Mouse (Mus musculus) CH12.LX (cell line): ENCODE results near the gene Sh3glb2. TPM values are rescaled to one million over a fixed set of nuclear protein-coding genes. Genes with fewer than 3 reads are reported as not detected.

Experiments
- DNase-seq: peaks from one replicate; pipeline ENCODE4 v3.0.0-alpha.2; 2013; ENCODE audit errors: extremely low read depth
- H3K27ac ChIP-seq: 2 replicates; pipeline ENCODE4 v1.5.1; 2012; ENCODE audit warnings: low read depth, mild to moderate bottlenecking, control low read depth, moderate library complexity; ENCODE audit not compliant: insufficient read depth
- H3K27me3 ChIP-seq: replicated peaks from 2 replicates; pipeline ENCODE3; 2012; ENCODE audit warnings: inconsistent platforms
- H3K36me3 ChIP-seq, 2 experiments: replicated peaks in 1 of 2; 2 replicates each; pipeline versions ENCODE3 to v1.6.1; 2012; ENCODE audit warnings: inconsistent platforms in 1 of 2, low read length in 1 of 2, mild to moderate bottlenecking in 1 of 2, mixed read lengths in 1 of 2, moderate library complexity in 1 of 2; ENCODE audit not compliant: control insufficient read depth in 1 of 2, insufficient read depth in 1 of 2
- H3K4me1 ChIP-seq, 2 experiments: 2 replicates each; pipeline ENCODE4 v1.6.1; 2012; ENCODE audit warnings: inconsistent platforms in 1 of 2, moderate library complexity in 1 of 2; ENCODE audit not compliant: insufficient read depth in 2 of 2, control insufficient read depth in 1 of 2
- H3K4me2 ChIP-seq: 2 replicates; pipeline ENCODE4 v1.6.1; 2012; ENCODE audit warnings: low read depth, mild to moderate bottlenecking, control low read depth; ENCODE audit not compliant: poor library complexity, insufficient read depth, severe bottlenecking
- H3K4me3 ChIP-seq, 3 experiments: fragments of 150-350 bp in 1 of 3; sonication (generic) in 1 of 3; replicated peaks in 1 of 3; 2 replicates each; pipeline versions ENCODE3 to v1.5.1; 2011 to 2012; ENCODE audit warnings: low read depth in 2 of 3, low read length in 2 of 3, mild to moderate bottlenecking in 2 of 3, moderate library complexity in 2 of 3, control low read depth in 1 of 3, improper control_type of control experiment in 1 of 3, inconsistent platforms in 1 of 3, mixed read lengths in 1 of 3; ENCODE audit not compliant: poor library complexity in 1 of 3
- H3K79me2 ChIP-seq: replicated peaks from 2 replicates; pipeline ENCODE4 v1.6.1; 2012; ENCODE audit warnings: mild to moderate bottlenecking, moderate library complexity; ENCODE audit not compliant: control insufficient read depth, poor library complexity, insufficient read depth, severe bottlenecking; ENCODE audit errors: extremely low read depth
- H3K9ac ChIP-seq: 2 replicates; pipeline ENCODE4 v1.6.1; 2012; ENCODE audit warnings: low read depth, mild to moderate bottlenecking, control low read depth, moderate library complexity; ENCODE audit not compliant: insufficient read depth
- H3K9me3 ChIP-seq: replicated peaks from 2 replicates; pipeline ENCODE3; 2012; ENCODE audit warnings: low read length, inconsistent platforms, mixed read lengths
- CTCF ChIP-seq, 2 experiments: IDR thresholded peaks in 1 of 2; conservative IDR thresholded peaks in 1 of 2; 2 replicates each; pipeline ENCODE4 v1.5.1; 2011 to 2012; ENCODE audit warnings: low read depth in 2 of 2, low read length in 2 of 2, improper control_type of control experiment in 1 of 2, inconsistent platforms in 1 of 2, mild to moderate bottlenecking in 1 of 2, moderate library complexity in 1 of 2
- E2F4 ChIP-seq: IDR thresholded peaks from 2 replicates; pipeline ENCODE4 v1.6.1; 2011; ENCODE audit warnings: low read depth, low read length, improper control_type of control experiment; ENCODE audit not compliant: insufficient replicate concordance
- ELF1 ChIP-seq: IDR thresholded peaks from 2 replicates; pipeline ENCODE4 v1.6.1; 2014; ENCODE audit warnings: low read depth, mild to moderate bottlenecking, inconsistent platforms, low read length, improper control_type of control experiment
- EP300 ChIP-seq: IDR thresholded peaks from 2 replicates; pipeline ENCODE4 v1.6.1; 2011; ENCODE audit warnings: low read length, improper control_type of control experiment
- ETS1 ChIP-seq: conservative IDR thresholded peaks from 2 replicates; pipeline ENCODE4 v1.6.1; 2012; ENCODE audit warnings: low read depth, mild to moderate bottlenecking, inconsistent platforms, low read length, improper control_type of control experiment, moderate library complexity
- GABPA ChIP-seq: IDR thresholded peaks from 2 replicates; pipeline ENCODE4 v1.6.1; 2012; ENCODE audit warnings: low read depth, low read length, improper control_type of control experiment, inconsistent platforms; ENCODE audit not compliant: insufficient replicate concordance
- HCFC1 ChIP-seq: IDR thresholded peaks from 2 replicates; pipeline ENCODE4 v1.6.1; 2012; ENCODE audit warnings: low read depth, mild to moderate bottlenecking, inconsistent platforms, low read length, improper control_type of control experiment
- IRF4 ChIP-seq: IDR thresholded peaks from 2 replicates; pipeline ENCODE4 v1.6.1; 2014; ENCODE audit warnings: low read depth, mild to moderate bottlenecking, inconsistent platforms, low read length, improper control_type of control experiment
- JUND ChIP-seq: conservative IDR thresholded peaks from 2 replicates; pipeline ENCODE4 v1.6.1; 2011; ENCODE audit warnings: low read depth, low read length, improper control_type of control experiment
- MAFK ChIP-seq: IDR thresholded peaks from 2 replicates; pipeline ENCODE4 v1.6.1; 2011; ENCODE audit warnings: low read length, improper control_type of control experiment; ENCODE audit not compliant: insufficient replicate concordance
- MAX ChIP-seq: IDR thresholded peaks from 2 replicates; pipeline ENCODE4 v1.6.1; 2011; ENCODE audit warnings: low read length, improper control_type of control experiment
- MEF2A ChIP-seq: IDR thresholded peaks from 2 replicates; pipeline ENCODE4 v1.6.1; 2014; ENCODE audit warnings: low read depth, mild to moderate bottlenecking, inconsistent platforms, low read length, improper control_type of control experiment, borderline replicate concordance
- MXI1 ChIP-seq: IDR thresholded peaks from 2 replicates; pipeline ENCODE4 v1.6.1; 2011; ENCODE audit warnings: mild to moderate bottlenecking, low read depth, low read length, improper control_type of control experiment
- NELFE ChIP-seq: IDR thresholded peaks from 2 replicates; pipeline ENCODE4 v1.6.1; 2011; ENCODE audit warnings: low read depth, low read length, improper control_type of control experiment
- POLR2AphosphoS2 ChIP-seq: IDR thresholded peaks from 2 replicates; pipeline ENCODE4 v1.6.1; 2011; ENCODE audit warnings: low read depth, low read length, improper control_type of control experiment
- SIN3A ChIP-seq: IDR thresholded peaks from 2 replicates; pipeline ENCODE4 v1.6.1; 2012; ENCODE audit warnings: low read length, improper control_type of control experiment, inconsistent platforms
- SMC3 ChIP-seq: IDR thresholded peaks from 2 replicates; pipeline ENCODE4 v1.6.1; 2011; ENCODE audit warnings: low read depth, low read length, improper control_type of control experiment
- TCF12 ChIP-seq: IDR thresholded peaks from 2 replicates; pipeline ENCODE4 v1.6.1; 2014; ENCODE audit warnings: low read depth, mild to moderate bottlenecking, inconsistent platforms, low read length, improper control_type of control experiment
- USF1 ChIP-seq: IDR thresholded peaks from 2 replicates; pipeline ENCODE4 v1.6.1; 2014; ENCODE audit warnings: low read depth, mild to moderate bottlenecking, inconsistent platforms, low read length, improper control_type of control experiment
- ZMIZ1 ChIP-seq: IDR thresholded peaks from 2 replicates; pipeline ENCODE4 v1.6.1; 2012; ENCODE audit warnings: low read depth, mild to moderate bottlenecking, inconsistent platforms, low read length, improper control_type of control experiment
- dilution Hi-C: fragments of 300-500 bp; cut with MboI; formaldehyde crosslinking; loops from 2 replicates; pipeline ENCODE4 v1.14.3; 2020; ENCODE audit warnings: low sequenced_read_pairs; ENCODE audit not compliant: extremely low pct_unique_long_range_greater_than_20kb, extremely low pct_ligation_motif_present
- in situ Hi-C: fragments of 300-500 bp; cut with MboI; formaldehyde crosslinking; loops from 3 replicates; pipeline ENCODE4 v1.14.3; 2019; ENCODE audit warnings: low sequenced_read_pairs, low pct_ligation_motif_present, low pct_unique_long_range_greater_than_20kb, mixed read lengths
- polyA plus RNA-seq: library from polyadenylated mRNA; unstranded; fragments of >175 nt; gene quantifications from 2 replicates; pipeline ENCODE4 v1.2.1, GENCODE M21; 2012; ENCODE audit warnings: low read depth; ENCODE audit not compliant: insufficient read length
- total RNA-seq, 2 experiments: library from RNA; depleted of rRNA; stranded (reverse); fragments of 300-350 nt in 1 of 2; fragments of >200 nt in 1 of 2; gene quantifications; 2 replicates each; pipeline ENCODE4 v1.2.3; 2012 to 2014

Gene Sh3glb2
- total and polyA plus RNA-seq, 3 experiments, result 27.2 to 47.8 (median 38.9) TPM

DNA sequence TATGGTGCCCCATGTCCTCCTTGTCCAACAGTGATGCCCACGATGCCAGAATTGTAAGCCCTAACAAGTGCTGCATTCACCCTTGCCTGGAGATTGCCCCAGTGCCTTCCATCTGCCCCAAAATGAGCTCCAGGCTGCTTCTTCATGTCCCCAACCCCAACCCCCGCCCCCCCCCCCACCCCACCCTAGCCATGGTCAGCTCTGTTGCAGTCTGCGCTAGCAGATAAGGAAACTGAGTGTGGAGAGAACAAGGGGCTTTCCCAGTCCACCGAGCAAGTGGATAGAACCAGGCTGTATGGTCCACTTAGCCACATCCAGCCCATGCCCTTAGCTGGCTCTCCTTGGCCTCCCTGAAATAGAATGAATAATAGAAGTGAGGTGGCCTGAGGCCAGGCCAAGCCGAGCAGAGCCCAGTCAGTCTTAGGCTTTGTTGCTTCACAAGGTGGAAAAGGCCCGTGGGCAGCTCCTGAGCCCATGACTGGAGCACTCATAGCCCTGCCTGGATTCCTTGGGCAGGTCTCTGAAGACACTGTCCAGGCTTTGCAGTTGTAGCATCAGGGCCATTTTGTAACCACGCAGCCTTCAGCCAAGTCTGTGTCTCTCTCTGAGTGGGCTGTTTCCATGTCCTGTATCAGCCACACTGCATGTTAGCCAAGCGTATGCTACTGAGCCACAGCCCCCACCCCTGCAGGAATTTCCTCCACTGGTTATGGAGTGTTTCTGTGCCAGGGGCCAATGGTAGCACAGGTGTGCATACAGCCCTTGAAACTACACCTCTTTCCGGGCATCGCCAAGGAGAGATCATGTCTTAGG, 21.6 kb upstream of the Sh3glb2 start:
- no peak overlapping the region for H3K27ac ChIP-seq

DNA sequence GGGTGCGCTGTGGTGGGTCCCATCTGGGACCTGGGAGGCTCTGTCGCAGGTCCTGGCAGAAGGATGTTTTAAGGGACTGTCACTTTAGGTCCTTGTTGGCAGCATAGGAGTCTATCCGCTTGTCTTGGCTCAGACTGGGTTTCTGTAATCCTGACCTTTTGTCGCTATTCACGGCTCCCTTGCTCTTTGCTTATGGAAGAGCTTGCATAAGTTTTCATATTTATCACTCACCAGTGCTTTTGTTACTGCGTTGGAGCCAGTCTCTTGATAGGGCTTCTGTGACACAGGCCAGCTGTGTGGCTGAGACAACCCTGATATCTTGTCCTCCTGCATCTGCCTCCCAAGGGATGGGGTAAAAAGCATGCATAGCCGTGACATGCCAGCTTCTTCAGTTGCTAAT, 20.2 kb upstream of the Sh3glb2 start:
- Histone ChIP-seq H3K9ac (no peak overlapping the region), H3K4me3 (no peak overlapping the region), H3K36me3 (peaks cover 55 to 92% of the 10 kb centered on the region in 2 experiments), H3K4me2 (no peak overlapping the region), H3K4me1 (no peaks in the 10 kb centered on the region), H3K27me3 (no peaks in the 10 kb centered on the region), H3K79me2 (no peaks in the 10 kb centered on the region), H3K27ac (no peak overlapping the region), H3K9me3 (no peaks in the 10 kb centered on the region)
- dilution Hi-C loops, result no loop called here
- in situ Hi-C loops, result no loop called here
- no peak for DNase-seq
- TF ChIP-seq ELF1 (no peak), IRF4 (no peak), ETS1 (no peak), JUND (no peak), TCF12 (no peak), MEF2A (no peak), POLR2AphosphoS2 (no peak)

More for the DNA sequence above, 21.6 kb upstream of the Sh3glb2 start:
- no peak for TF ChIP-seq MXI1
- dilution Hi-C loops, result no loop called here
- no peaks in the 10 kb centered on the region for H3K4me1 ChIP-seq
- no peak overlapping the region for H3K9ac ChIP-seq
- no peak for DNase-seq
- H3K27me3 ChIP-seq, result no peaks in the 10 kb centered on the region
- no peak overlapping the region for H3K4me3 ChIP-seq
- H3K4me2 ChIP-seq, result no peak overlapping the region
- H3K36me3 ChIP-seq, result peaks cover 58 to 96% of the 10 kb centered on the region in 2 experiments
- no peaks in the 10 kb centered on the region for H3K79me2 ChIP-seq
- in situ Hi-C loops, result no loop called here
- H3K9me3 ChIP-seq, result no peaks in the 10 kb centered on the region

DNA sequence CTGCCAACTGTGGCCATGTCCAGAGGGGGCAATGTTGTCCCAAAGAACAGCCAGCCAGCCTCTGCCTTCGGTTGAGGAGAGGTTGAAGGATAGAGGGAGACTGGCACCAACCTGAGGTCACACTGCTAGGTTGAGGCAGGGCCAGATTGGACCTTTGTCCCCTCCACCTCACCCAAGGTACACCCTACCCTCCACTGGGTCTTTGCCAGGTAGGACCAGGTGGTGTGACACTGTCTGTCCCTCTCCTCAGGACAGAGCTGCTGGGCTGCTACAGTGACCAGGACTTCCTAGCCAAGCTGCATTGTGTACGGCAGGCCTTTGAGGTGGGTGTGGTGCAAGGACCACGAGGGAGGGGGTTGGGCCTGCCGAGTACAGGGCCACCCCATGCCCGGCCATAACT, 18.6 kb upstream of the Sh3glb2 start:
- dilution Hi-C loops, result no loop called here

More for the DNA sequence above, 18.6 kb upstream of the Sh3glb2 start:
- H3K4me3 ChIP-seq, result no peak overlapping the region
- no peak for DNase-seq
- H3K9me3 ChIP-seq, result no peaks in the 10 kb centered on the region
- no peaks in the 10 kb centered on the region for H3K4me1 ChIP-seq
- TF ChIP-seq MAX (no peak), CTCF (conservative IDR thresholded peaks at IDR 0.05 in 1 of 2, IDR thresholded peaks at IDR 0.05 in 1 of 2; ENCODE audit: low read depth in 2 of 2, low read length in 2 of 2) (no peak), POLR2AphosphoS2 (no peak), NELFE (no peak), MEF2A (no peak), SIN3A (no peak), E2F4 (no peak), EP300 (no peak), HCFC1 (no peak), ZMIZ1 (no peak), USF1 (no peak), SMC3 (no peak), MAFK (no peak), GABPA (no peak)
- in situ Hi-C loops, result no loop called here
- H3K36me3 ChIP-seq, result peaks cover 52 to 90% of the 10 kb centered on the region in 2 experiments
- H3K9ac ChIP-seq, result no peak overlapping the region
- H3K79me2 ChIP-seq, result no peaks in the 10 kb centered on the region
- no peaks in the 10 kb centered on the region for H3K27me3 ChIP-seq
- no peak overlapping the region for H3K27ac ChIP-seq
- no peak overlapping the region for H3K4me2 ChIP-seq
